Mouse (Mus musculus): ENCODE results near the gene Ccdc102a. TPM values are rescaled to one million over a fixed set of nuclear protein-coding genes. Genes with fewer than 3 reads are reported as not detected.

The Ccdc102a gene
- polyA plus RNA-seq (2012; rRNA removed): 37.3 and 55.2 TPM in 2 replicates

GRCm38 (mm10) chr8:94917851-94918495 is at the start of gene Ccdc102a:
Gene Ccdc102a, minus strand, starts transcription at chr8:94918098.

GRCm38 (mm10) chr8:94923405-94923804 is 5.5 kb upstream of the Ccdc102a start, which contains the start of gene Adgrg5:
Gene Adgrg5, plus strand, starts transcription at chr8:94923694.

GRCm38 (mm10) chr8:94876197-94876730 is 41.6 kb downstream of the Ccdc102a start, which contains the start of gene Dok4:
Gene Dok4, minus strand, starts transcription at chr8:94876330.

GRCm38 (mm10) chr8:94857346-94858173 is 60.3 kb downstream of the Ccdc102a start, which contains the start of gene Polr2c:
Gene Polr2c, plus strand, starts transcription at chr8:94857450.

Other genes starting within 250 kb of the Ccdc102a start
- gene Pllp, start 221.8 kb downstream of the Ccdc102a start, polyA plus RNA-seq (2012; rRNA removed): 27.7 and 33.6 TPM in 2 replicates
- gene Ccl22, start 172.5 kb downstream of the Ccdc102a start, polyA plus RNA-seq (2012; rRNA removed): 2.1 and 2.4 TPM in 2 replicates
- gene Cx3cl1, start 146.1 kb downstream of the Ccdc102a start, polyA plus RNA-seq (2012; rRNA removed): 39.1 and 60.1 TPM in 2 replicates
- 0.55 and 1.0 TPM in 2 replicates for gene Ccl17, start 107.6 kb downstream of the Ccdc102a start, polyA plus RNA-seq (2012; rRNA removed)
- 258 and 318 TPM in 2 replicates for gene Coq9, start 79.8 kb downstream of the Ccdc102a start, polyA plus RNA-seq (2012; rRNA removed)
- gene Ciapin1, start 79.7 kb downstream of the Ccdc102a start, polyA plus RNA-seq (2012; rRNA removed): 30.7 and 54.7 TPM in 2 replicates
- gene Polr2c, start 60.6 kb downstream of the Ccdc102a start, polyA plus RNA-seq (2012; rRNA removed): 89.0 and 119 TPM in 2 replicates
- gene Dok4, start 41.8 kb downstream of the Ccdc102a start, polyA plus RNA-seq (2012; rRNA removed): 20.1 and 21.0 TPM in 2 replicates
- gene Adgrg5, start 5.6 kb upstream of the Ccdc102a start, polyA plus RNA-seq (2012; rRNA removed): 2.1 and 3.6 TPM in 2 replicates
- gene Adgrg1, start 56.7 kb upstream of the Ccdc102a start, polyA plus RNA-seq (2012; rRNA removed): 361 and 638 TPM in 2 replicates
- gene Adgrg3, start 99.6 kb upstream of the Ccdc102a start, polyA plus RNA-seq (2012; rRNA removed): 7.9 and 9.3 TPM in 2 replicates
- gene Drc7, start 137.0 kb upstream of the Ccdc102a start, polyA plus RNA-seq (2012; rRNA removed): 10.4 and 12.1 TPM in 2 replicates
- gene Katnb1, start 163.1 kb upstream of the Ccdc102a start, polyA plus RNA-seq (2012; rRNA removed): 34.4 and 37.1 TPM in 2 replicates

Data from ovary, adult 2 months (tissue).